Mouse (Mus musculus) stomach, embryonic 15.5 days (tissue): Measurements from ENCODE around the gene Ppp1r37. TPM values are rescaled to one million over a fixed set of nuclear protein-coding genes. Genes with fewer than 3 reads are reported as not detected.
A peak's percentile ranks its signal among the peaks of the same experiment; 100 is the strongest.

Experiments used
- ATAC-seq: fragments of 200-750 bp; cut with Nextera tagmentation; 2 replicates; pipeline ENCODE4 v1.8.0; 2017; ENCODE audit warnings: low read depth, moderate number of reproducible peaks, moderate TSS enrichment; ENCODE audit not compliant: insufficient read depth, low FRiP score
- H3K27ac ChIP-seq: fragments of 300-500 bp; sonication (generic); 2 replicates; pipeline ENCODE4 v1.5.1; 2015; ENCODE audit warnings: mild to moderate bottlenecking, inconsistent platforms
- H3K27me3 ChIP-seq: fragments of 300-500 bp; sonication (generic); replicated peaks from 2 replicates; pipeline ENCODE4 v1.6.1; 2015; ENCODE audit warnings: inconsistent platforms
- H3K36me3 ChIP-seq: fragments of 300-500 bp; sonication (generic); 2 replicates; pipeline ENCODE4 v1.6.1; 2015; ENCODE audit warnings: inconsistent platforms
- H3K4me1 ChIP-seq: fragments of 300-500 bp; sonication (generic); 2 replicates; pipeline ENCODE4 v1.6.1; 2015; ENCODE audit warnings: inconsistent platforms
- H3K4me2 ChIP-seq: fragments of 300-500 bp; sonication (generic); 2 replicates; pipeline ENCODE4 v1.6.1; 2015; ENCODE audit warnings: mild to moderate bottlenecking, inconsistent platforms
- H3K4me3 ChIP-seq: fragments of 300-500 bp; sonication (generic); replicated peaks from 2 replicates; pipeline ENCODE4 v1.5.1; 2015; ENCODE audit warnings: inconsistent platforms
- H3K9ac ChIP-seq: fragments of 300-500 bp; sonication (generic); 2 replicates; pipeline ENCODE4 v1.6.1; 2015; ENCODE audit warnings: inconsistent platforms
- H3K9me3 ChIP-seq: fragments of 300-500 bp; sonication (generic); 2 replicates; pipeline ENCODE4 v1.6.1; 2016; ENCODE audit warnings: inconsistent platforms
- WGBS: fragments of 180-500 bp; shearing (Covaris S2); methylation state at CpG from one replicate; pipeline ENCODE4 v1.1.7; 2015; 5-methylcytosine and 5-hydroxymethylcytosine counted together
- polyA plus RNA-seq: library from polyadenylated mRNA; unstranded; fragments of >200 nt; fragmentation: Nextera tagmentation; extraction: Ambion mirVana; gene quantifications from 2 replicates; pipeline ENCODE4 v1.2.1, GENCODE M21; 2015

Ppp1r37 gene
- polyA plus RNA-seq, 1 experiment from 2014 or later = 25.3 TPM

GRCm38 (mm10) chr7:19551634-19552033, 11.2 kb downstream of the Ppp1r37 start:
- no peak overlapping the region for H3K4me2 ChIP-seq
- H3K4me1 ChIP-seq = peaks cover 30% of the 10 kb centered on the region; the same call in 1 of the 2 replicates
- H3K9ac ChIP-seq = no peak overlapping the region
- H3K9me3 ChIP-seq = no peaks in the 10 kb centered on the region
- 78% methylated on average over 5 of the region's 5 CpGs for WGBS
- H3K27me3 ChIP-seq = no peaks in the 10 kb centered on the region
- H3K27ac ChIP-seq = 0 out of 2 replicates have a peak overlapping the region, but pooled peaks have one; percentile 5
- H3K36me3 ChIP-seq = peaks cover 24% of the 10 kb centered on the region
- H3K4me3 ChIP-seq = no peak overlapping the region
- ATAC-seq = no peak

DNA sequence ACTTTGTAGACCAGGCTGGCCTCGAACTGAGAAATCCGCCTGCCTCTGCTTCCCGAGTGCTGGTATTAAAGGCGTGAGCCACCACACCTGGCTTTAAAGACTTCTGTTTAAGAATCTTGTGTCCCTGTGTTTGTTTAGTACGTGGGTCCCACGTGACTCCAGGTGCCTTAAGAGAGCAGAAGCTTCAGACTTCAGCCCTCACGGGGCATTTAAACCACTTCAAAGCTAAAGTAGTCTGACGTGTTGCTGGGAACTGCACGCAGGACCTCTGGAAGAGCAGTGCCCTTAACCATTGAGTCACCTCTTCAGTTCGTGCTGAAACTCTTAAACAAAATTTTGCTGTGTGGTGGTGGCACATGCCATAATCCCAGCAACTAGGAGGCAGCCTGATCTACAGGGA, 13.5 kb downstream of the Ppp1r37 start:
- no peak overlapping the region for H3K27ac ChIP-seq
- H3K9me3 ChIP-seq = no peaks in the 10 kb centered on the region
- H3K27me3 ChIP-seq = no peaks in the 10 kb centered on the region
- no peak overlapping the region for H3K9ac ChIP-seq
- H3K36me3 ChIP-seq = peaks cover 17% of the 10 kb centered on the region; the same call in 1 of the 2 replicates
- no peak for ATAC-seq
- H3K4me3 ChIP-seq = no peak overlapping the region
- 70% methylated on average over 10 of the region's 10 CpGs for WGBS
- H3K4me2 ChIP-seq = no peak overlapping the region
- H3K4me1 ChIP-seq = peaks cover 47% of the 10 kb centered on the region

DNA sequence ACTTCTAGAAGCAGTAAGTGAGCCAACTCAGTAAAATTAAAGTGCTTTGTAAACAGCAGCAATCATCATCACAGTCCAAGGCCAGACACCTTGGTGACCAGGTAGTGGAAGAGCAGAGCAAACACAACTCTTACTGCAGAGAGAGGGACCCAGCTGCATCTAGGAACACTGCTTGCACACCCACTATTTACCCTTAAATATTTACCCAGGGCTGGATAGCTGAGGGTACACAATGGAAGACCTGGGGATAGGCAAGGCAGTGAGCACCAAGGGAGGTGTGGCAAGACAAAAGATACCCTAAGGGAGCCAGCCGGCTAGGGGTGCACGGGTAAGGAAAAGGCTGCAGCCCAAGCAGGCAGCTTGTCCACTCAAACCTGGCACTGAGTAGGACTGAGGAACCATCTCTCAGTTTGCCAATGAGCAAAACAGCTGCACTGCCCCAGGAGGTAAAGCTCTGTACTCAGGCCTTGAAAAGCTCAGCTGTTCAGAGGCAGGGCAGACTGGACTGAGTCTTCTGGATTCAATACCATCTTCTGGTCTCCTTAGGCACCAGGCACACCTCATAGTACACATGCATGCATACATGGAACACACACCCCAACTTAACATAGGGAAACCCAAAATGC, 15.4 kb downstream of the Ppp1r37 start:
- Histone ChIP-seq H3K9ac (no peak overlapping the region), H3K27me3 (no peaks in the 10 kb centered on the region), H3K4me1 (peaks cover 52% of the 10 kb centered on the region), H3K27ac (peak overlapping the region; percentile 73), H3K9me3 (no peaks in the 10 kb centered on the region), H3K4me3 (no peak overlapping the region), H3K36me3 (peaks cover 4% of the 10 kb centered on the region; the same call in 1 of the 2 replicates), H3K4me2 (peak overlapping the region; percentile 0; the same call in 1 of the 2 replicates)
- ATAC-seq = peak; percentile 81
- 54% methylated on average over 2 of the region's 2 CpGs for WGBS

- WGBS = 28% methylated on average over 3 of the region's 3 CpGs
- H3K9ac ChIP-seq = no peak overlapping the region
- H3K27ac ChIP-seq = peak overlapping the region; percentile 73; the same call in 1 of the 2 replicates
- H3K27me3 ChIP-seq = no peaks in the 10 kb centered on the region
- H3K4me2 ChIP-seq = no peak overlapping the region
- no peak for ATAC-seq
- no peak overlapping the region for H3K4me3 ChIP-seq
- peaks cover 54% of the 10 kb centered on the region for H3K4me1 ChIP-seq
- H3K36me3 ChIP-seq = peaks cover 4% of the 10 kb centered on the region; the same call in 1 of the 2 replicates
- H3K9me3 ChIP-seq = no peaks in the 10 kb centered on the region
Observed at GRCm38 (mm10) chr7:19546007-19546406, 16.9 kb downstream of the Ppp1r37 start.

- Histone ChIP-seq H3K27me3 (no peaks in the 10 kb centered on the region), H3K4me1 (peaks cover 51% of the 10 kb centered on the region), H3K4me2 (no peak overlapping the region), H3K4me3 (no peak overlapping the region), H3K27ac (0 out of 2 replicates have a peak overlapping the region, but pooled peaks have one; percentile 40), H3K9ac (no peak overlapping the region), H3K9me3 (no peaks in the 10 kb centered on the region), H3K36me3 (no peaks in the 10 kb centered on the region)
- 36% methylated on average over 6 of the region's 6 CpGs for WGBS
- no peak for ATAC-seq
Observed at GRCm38 (mm10) chr7:19543584-19543983, 19.3 kb downstream of the Ppp1r37 start.

- H3K4me3 ChIP-seq = no peak overlapping the region
- ATAC-seq = no peak
- H3K9ac ChIP-seq = no peak overlapping the region
- H3K27ac ChIP-seq = no peak overlapping the region
- H3K27me3 ChIP-seq = no peaks in the 10 kb centered on the region
- no peaks in the 10 kb centered on the region for H3K9me3 ChIP-seq
- H3K4me1 ChIP-seq = peaks cover 42% of the 10 kb centered on the region
- 58% methylated on average over 8 of the region's 8 CpGs for WGBS
- H3K4me2 ChIP-seq = no peak overlapping the region
- no peaks in the 10 kb centered on the region for H3K36me3 ChIP-seq
Observed at GRCm38 (mm10) chr7:19542155-19542691, 20.7 kb downstream of the Ppp1r37 start.

DNA sequence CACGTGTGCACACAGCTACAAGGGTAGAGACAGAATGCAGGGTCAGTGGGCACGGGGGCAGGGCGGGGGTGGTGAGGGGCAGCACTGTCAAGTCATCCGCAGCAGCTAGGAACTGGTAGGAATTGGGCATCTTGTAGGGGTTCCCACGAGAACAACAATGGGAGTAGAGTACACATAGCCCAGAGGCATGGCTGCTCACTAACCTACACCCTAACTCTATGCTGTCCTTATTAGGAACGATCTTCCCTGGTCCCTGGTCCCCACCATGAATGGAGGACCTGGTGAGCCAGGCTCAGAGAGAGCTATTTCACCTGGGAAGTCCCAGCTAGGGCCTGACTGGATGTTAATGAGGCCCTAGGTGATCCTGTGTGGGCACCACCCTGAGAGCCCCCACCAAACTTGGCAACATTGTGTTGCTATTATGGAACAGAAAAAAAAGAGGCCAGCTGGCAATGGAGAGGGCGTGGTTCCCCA, 21.2 kb downstream of the Ppp1r37 start:
- Histone ChIP-seq H3K4me1 (peaks cover 37% of the 10 kb centered on the region), H3K36me3 (no peaks in the 10 kb centered on the region), H3K4me3 (no peak overlapping the region), H3K27ac (no peak overlapping the region), H3K27me3 (no peaks in the 10 kb centered on the region), H3K9ac (no peak overlapping the region), H3K9me3 (no peaks in the 10 kb centered on the region), H3K4me2 (no peak overlapping the region)
- WGBS = 73% methylated on average over 7 of the region's 7 CpGs
- ATAC-seq = no peak

DNA sequence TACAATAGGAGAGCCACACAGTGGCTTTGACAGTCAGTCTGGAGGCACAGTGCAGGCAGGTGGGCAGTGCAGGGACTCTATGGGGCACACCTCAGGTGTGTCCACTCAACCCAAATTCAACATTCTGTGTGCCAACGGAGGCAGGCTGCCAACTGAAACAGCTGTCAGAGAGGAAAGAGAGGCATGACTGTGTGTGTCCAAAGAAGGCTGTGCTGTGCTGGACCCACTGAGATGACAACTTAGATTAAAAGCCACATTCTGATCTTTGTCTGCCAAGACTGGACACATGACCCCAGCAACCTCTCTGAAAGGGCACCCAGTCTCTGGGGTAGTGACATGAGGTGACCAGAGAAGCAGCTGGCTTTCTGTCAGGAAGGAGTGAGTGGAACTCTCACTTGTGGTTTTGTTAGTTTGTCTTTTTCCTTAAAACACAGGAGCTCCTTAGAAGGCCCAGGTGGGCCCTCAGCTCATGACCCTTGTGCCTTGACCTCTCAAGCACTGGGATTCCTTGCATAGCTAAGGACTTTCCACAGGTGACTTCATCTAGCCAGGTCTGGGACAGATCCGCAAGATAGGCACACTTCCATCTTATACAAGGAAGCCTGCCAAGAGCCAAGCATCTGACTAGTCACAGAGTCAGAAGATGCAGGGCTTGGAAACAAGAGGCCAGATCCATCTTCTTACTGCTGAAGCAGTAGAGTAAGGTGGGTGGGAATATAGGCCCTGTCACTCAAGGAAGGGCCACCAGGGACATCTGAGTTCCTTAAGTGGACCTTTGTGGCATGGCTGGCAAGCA, 21.9 kb downstream of the Ppp1r37 start:
- Histone ChIP-seq H3K36me3 (no peaks in the 10 kb centered on the region), H3K9me3 (no peaks in the 10 kb centered on the region), H3K27ac (no peak overlapping the region), H3K4me1 (peaks cover 31% of the 10 kb centered on the region), H3K9ac (no peak overlapping the region), H3K27me3 (no peaks in the 10 kb centered on the region), H3K4me2 (no peak overlapping the region), H3K4me3 (no peak overlapping the region)
- 74% methylated on average over 2 of the region's 2 CpGs for WGBS
- no peak for ATAC-seq

DNA sequence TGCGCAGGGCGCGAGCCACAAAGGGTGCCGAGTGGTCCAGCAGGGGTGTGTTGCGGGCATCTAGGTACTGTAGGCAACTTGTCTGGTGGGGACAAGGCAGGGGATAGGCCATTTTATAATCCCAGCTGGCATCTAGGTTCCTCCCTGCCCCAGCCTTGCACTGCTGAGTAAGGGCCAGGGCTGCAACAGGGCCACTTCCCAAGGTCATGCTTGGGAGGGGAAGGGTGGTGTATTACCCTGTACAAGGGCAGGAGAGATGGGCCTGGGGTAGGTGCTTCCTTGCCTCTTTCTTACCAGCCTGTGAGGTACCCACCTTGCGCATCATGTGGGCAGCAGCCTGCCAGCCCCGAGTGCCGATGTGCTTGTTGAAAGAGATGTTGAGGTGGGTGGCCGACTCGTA, 28.2 kb downstream of the Ppp1r37 start:
- peaks cover 43% of the 10 kb centered on the region for H3K36me3 ChIP-seq
- ATAC-seq = peak; percentile 12; the same call in 1 of the 2 replicates

GRCm38 (mm10) chr7:19532240-19532639, 30.6 kb downstream of the Ppp1r37 start:
- H3K27me3 ChIP-seq = no peaks in the 10 kb centered on the region
- no peak overlapping the region for H3K27ac ChIP-seq
- ATAC-seq = no peak
- H3K9me3 ChIP-seq = no peaks in the 10 kb centered on the region
- H3K9ac ChIP-seq = no peak overlapping the region
- H3K36me3 ChIP-seq = peaks cover 45% of the 10 kb centered on the region
- 84% methylated on average over 13 of the region's 14 CpGs for WGBS
- no peak overlapping the region for H3K4me2 ChIP-seq
- H3K4me1 ChIP-seq = no peaks in the 10 kb centered on the region
- H3K4me3 ChIP-seq = no peak overlapping the region

More for the DNA sequence above, 28.2 kb downstream of the Ppp1r37 start:
- WGBS = 91% methylated on average over 10 of the region's 10 CpGs
- Histone ChIP-seq H3K9ac (no peak overlapping the region), H3K27me3 (no peaks in the 10 kb centered on the region), H3K27ac (no peak overlapping the region), H3K4me1 (no peaks in the 10 kb centered on the region), H3K4me2 (no peak overlapping the region), H3K4me3 (no peak overlapping the region), H3K9me3 (no peaks in the 10 kb centered on the region)

GRCm38 (mm10) chr7:19531077-19531476, 31.8 kb downstream of the Ppp1r37 start:
- Histone ChIP-seq H3K27ac (no peak overlapping the region), H3K9me3 (no peaks in the 10 kb centered on the region), H3K4me3 (no peak overlapping the region), H3K36me3 (peaks cover 45% of the 10 kb centered on the region), H3K9ac (no peak overlapping the region), H3K4me1 (no peaks in the 10 kb centered on the region), H3K27me3 (no peaks in the 10 kb centered on the region), H3K4me2 (no peak overlapping the region)
- no peak for ATAC-seq
- 73% methylated on average over 10 of the region's 10 CpGs for WGBS

- WGBS = 81% methylated on average over 2 of the region's 2 CpGs
Observed at GRCm38 (mm10) chr7:19525105-19525481, 37.8 kb downstream of the Ppp1r37 start.

More at GRCm38 (mm10) chr7:19525105-19525481, 37.8 kb downstream of the Ppp1r37 start:
- Histone ChIP-seq H3K4me3 (no peak overlapping the region), H3K9me3 (no peaks in the 10 kb centered on the region), H3K27ac (no peak overlapping the region), H3K9ac (no peak overlapping the region), H3K36me3 (0 out of 2 replicates have a peak, but pooled peaks cover 4% of the 10 kb centered on the region), H3K4me1 (peaks cover 22% of the 10 kb centered on the region), H3K4me2 (no peak overlapping the region), H3K27me3 (peaks cover 55% of the 10 kb centered on the region)
- no peak for ATAC-seq
